Mouse (Mus musculus) CH12.LX (cell line): ENCODE measurements at regions not wholly inside any gene's neighbourhood (a gene's known extent, or its start where the extent isn't known, plus 50 kb on each side); places are given as distances from the start of the nearest gene placed in this dataset.

Experiments used
- DNase-seq: peaks from one replicate; pipeline ENCODE4 v3.0.0-alpha.2; 2013; ENCODE audit errors: extremely low read depth
- H3K27ac ChIP-seq: 2 replicates; pipeline ENCODE4 v1.5.1; 2012; ENCODE audit warnings: low read depth, mild to moderate bottlenecking, control low read depth, moderate library complexity; ENCODE audit not compliant: insufficient read depth
- H3K27me3 ChIP-seq: replicated peaks from 2 replicates; pipeline ENCODE3; 2012; ENCODE audit warnings: inconsistent platforms
- H3K36me3 ChIP-seq, 2 experiments: replicated peaks in 1 of 2; 2 replicates each; pipeline versions ENCODE3 to v1.6.1; 2012; ENCODE audit warnings: inconsistent platforms in 1 of 2, low read length in 1 of 2, mild to moderate bottlenecking in 1 of 2, mixed read lengths in 1 of 2, moderate library complexity in 1 of 2; ENCODE audit not compliant: control insufficient read depth in 1 of 2, insufficient read depth in 1 of 2
- H3K4me1 ChIP-seq, 2 experiments: 2 replicates each; pipeline ENCODE4 v1.6.1; 2012; ENCODE audit warnings: inconsistent platforms in 1 of 2, moderate library complexity in 1 of 2; ENCODE audit not compliant: insufficient read depth in 2 of 2, control insufficient read depth in 1 of 2
- H3K4me2 ChIP-seq: 2 replicates; pipeline ENCODE4 v1.6.1; 2012; ENCODE audit warnings: low read depth, mild to moderate bottlenecking, control low read depth; ENCODE audit not compliant: poor library complexity, insufficient read depth, severe bottlenecking
- H3K4me3 ChIP-seq, 3 experiments: fragments of 150-350 bp in 1 of 3; sonication (generic) in 1 of 3; replicated peaks in 1 of 3; 2 replicates each; pipeline versions ENCODE3 to v1.5.1; 2011 to 2012; ENCODE audit warnings: low read depth in 2 of 3, low read length in 2 of 3, mild to moderate bottlenecking in 2 of 3, moderate library complexity in 2 of 3, control low read depth in 1 of 3, improper control_type of control experiment in 1 of 3, inconsistent platforms in 1 of 3, mixed read lengths in 1 of 3; ENCODE audit not compliant: poor library complexity in 1 of 3
- H3K79me2 ChIP-seq: replicated peaks from 2 replicates; pipeline ENCODE4 v1.6.1; 2012; ENCODE audit warnings: mild to moderate bottlenecking, moderate library complexity; ENCODE audit not compliant: control insufficient read depth, poor library complexity, insufficient read depth, severe bottlenecking; ENCODE audit errors: extremely low read depth
- H3K9ac ChIP-seq: 2 replicates; pipeline ENCODE4 v1.6.1; 2012; ENCODE audit warnings: low read depth, mild to moderate bottlenecking, control low read depth, moderate library complexity; ENCODE audit not compliant: insufficient read depth
- H3K9me3 ChIP-seq: replicated peaks from 2 replicates; pipeline ENCODE3; 2012; ENCODE audit warnings: low read length, inconsistent platforms, mixed read lengths
- CHD1 ChIP-seq: IDR thresholded peaks from 2 replicates; pipeline ENCODE4 v1.6.1; 2012; ENCODE audit warnings: low read depth, low read length, improper control_type of control experiment, inconsistent platforms
- CHD2 ChIP-seq: IDR thresholded peaks from 2 replicates; pipeline ENCODE4 v1.6.1; 2011; ENCODE audit warnings: low read length, improper control_type of control experiment
- CTCF ChIP-seq, 2 experiments: IDR thresholded peaks in 1 of 2; conservative IDR thresholded peaks in 1 of 2; 2 replicates each; pipeline ENCODE4 v1.5.1; 2011 to 2012; ENCODE audit warnings: low read depth in 2 of 2, low read length in 2 of 2, improper control_type of control experiment in 1 of 2, inconsistent platforms in 1 of 2, mild to moderate bottlenecking in 1 of 2, moderate library complexity in 1 of 2
- ELF1 ChIP-seq: IDR thresholded peaks from 2 replicates; pipeline ENCODE4 v1.6.1; 2014; ENCODE audit warnings: low read depth, mild to moderate bottlenecking, inconsistent platforms, low read length, improper control_type of control experiment
- EP300 ChIP-seq: IDR thresholded peaks from 2 replicates; pipeline ENCODE4 v1.6.1; 2011; ENCODE audit warnings: low read length, improper control_type of control experiment
- ETS1 ChIP-seq: conservative IDR thresholded peaks from 2 replicates; pipeline ENCODE4 v1.6.1; 2012; ENCODE audit warnings: low read depth, mild to moderate bottlenecking, inconsistent platforms, low read length, improper control_type of control experiment, moderate library complexity
- HCFC1 ChIP-seq: IDR thresholded peaks from 2 replicates; pipeline ENCODE4 v1.6.1; 2012; ENCODE audit warnings: low read depth, mild to moderate bottlenecking, inconsistent platforms, low read length, improper control_type of control experiment
- JUN ChIP-seq: IDR thresholded peaks from 2 replicates; pipeline ENCODE4 v1.6.1; 2011; ENCODE audit warnings: low read depth, mild to moderate bottlenecking, low read length, improper control_type of control experiment, moderate library complexity; ENCODE audit not compliant: insufficient read depth
- KAT2A ChIP-seq: IDR thresholded peaks from 2 replicates; pipeline ENCODE4 v1.6.1; 2012; ENCODE audit warnings: low read length, improper control_type of control experiment, inconsistent platforms; ENCODE audit not compliant: insufficient replicate concordance
- MAFK ChIP-seq: IDR thresholded peaks from 2 replicates; pipeline ENCODE4 v1.6.1; 2011; ENCODE audit warnings: low read length, improper control_type of control experiment; ENCODE audit not compliant: insufficient replicate concordance
- MAX ChIP-seq: IDR thresholded peaks from 2 replicates; pipeline ENCODE4 v1.6.1; 2011; ENCODE audit warnings: low read length, improper control_type of control experiment
- MEF2A ChIP-seq: IDR thresholded peaks from 2 replicates; pipeline ENCODE4 v1.6.1; 2014; ENCODE audit warnings: low read depth, mild to moderate bottlenecking, inconsistent platforms, low read length, improper control_type of control experiment, borderline replicate concordance
- MXI1 ChIP-seq: IDR thresholded peaks from 2 replicates; pipeline ENCODE4 v1.6.1; 2011; ENCODE audit warnings: mild to moderate bottlenecking, low read depth, low read length, improper control_type of control experiment
- MYC ChIP-seq: IDR thresholded peaks from 2 replicates; pipeline ENCODE4 v1.6.1; 2011; ENCODE audit warnings: low read depth, mild to moderate bottlenecking, improper control_type of control experiment, low read length
- NRF1 ChIP-seq: IDR thresholded peaks from 2 replicates; pipeline ENCODE4 v1.6.1; 2014; ENCODE audit warnings: low read depth, mild to moderate bottlenecking, inconsistent platforms, low read length, improper control_type of control experiment, moderate library complexity
- POLR2A ChIP-seq: IDR thresholded peaks from 2 replicates; pipeline ENCODE4 v1.6.1; 2011; ENCODE audit warnings: low read depth, mild to moderate bottlenecking, improper control_type of control experiment, low read length
- RCOR1 ChIP-seq: conservative IDR thresholded peaks from 2 replicates; pipeline ENCODE4 v1.6.1; 2012; ENCODE audit warnings: low read depth, mild to moderate bottlenecking, inconsistent platforms, low read length, improper control_type of control experiment
- SMC3 ChIP-seq: IDR thresholded peaks from 2 replicates; pipeline ENCODE4 v1.6.1; 2011; ENCODE audit warnings: low read depth, low read length, improper control_type of control experiment
- UBTF ChIP-seq: IDR thresholded peaks from 2 replicates; pipeline ENCODE4 v1.6.1; 2012; ENCODE audit warnings: low read depth, mild to moderate bottlenecking, inconsistent platforms, low read length, improper control_type of control experiment, moderate library complexity
- USF1 ChIP-seq: IDR thresholded peaks from 2 replicates; pipeline ENCODE4 v1.6.1; 2014; ENCODE audit warnings: low read depth, mild to moderate bottlenecking, inconsistent platforms, low read length, improper control_type of control experiment
- ZC3H11A ChIP-seq: IDR thresholded peaks from 2 replicates; pipeline ENCODE4 v1.6.1; 2012; ENCODE audit warnings: low read depth, mild to moderate bottlenecking, inconsistent platforms, low read length, improper control_type of control experiment
- ZKSCAN1 ChIP-seq: IDR thresholded peaks from 2 replicates; pipeline ENCODE4 v1.6.1; 2012; ENCODE audit warnings: low read depth, inconsistent platforms, low read length, improper control_type of control experiment, borderline replicate concordance
- ZNF384 ChIP-seq: IDR thresholded peaks from 2 replicates; pipeline ENCODE4 v1.6.1; 2012; ENCODE audit warnings: low read depth, low read length, improper control_type of control experiment, inconsistent platforms
- dilution Hi-C: fragments of 300-500 bp; cut with MboI; formaldehyde crosslinking; loops from 2 replicates; pipeline ENCODE4 v1.14.3; 2020; ENCODE audit warnings: low sequenced_read_pairs; ENCODE audit not compliant: extremely low pct_unique_long_range_greater_than_20kb, extremely low pct_ligation_motif_present
- in situ Hi-C: fragments of 300-500 bp; cut with MboI; formaldehyde crosslinking; loops from 3 replicates; pipeline ENCODE4 v1.14.3; 2019; ENCODE audit warnings: low sequenced_read_pairs, low pct_ligation_motif_present, low pct_unique_long_range_greater_than_20kb, mixed read lengths

DNA sequence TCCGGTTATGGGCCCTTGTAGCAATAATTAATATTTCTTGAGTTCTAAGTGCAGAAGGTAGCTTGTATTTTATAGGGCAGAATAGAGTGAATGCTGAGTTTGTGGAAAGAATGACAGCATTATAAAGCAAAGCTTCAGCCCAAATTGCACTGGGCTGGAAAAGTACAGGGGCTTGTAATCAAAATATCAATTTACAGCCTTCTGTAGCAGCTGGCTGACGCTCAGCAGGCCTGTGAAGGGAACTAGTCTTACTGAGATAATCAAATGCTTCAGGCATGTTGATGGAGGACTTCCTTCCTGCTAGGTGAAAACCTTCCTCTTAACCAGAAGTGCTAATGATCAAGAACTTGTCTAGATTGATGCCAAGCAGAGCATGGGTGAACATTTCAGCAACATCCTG lies 257.9 kb upstream of the Sdr16c6 start:
- Histone ChIP-seq H3K4me1 (0 out of 4 replicates have a peak, but pooled peaks cover 0 to 3% of the 10 kb centered on the region in 2 experiments), H3K4me3 (no peak overlapping the region), H3K9me3 (no peaks in the 10 kb centered on the region), H3K9ac (no peak overlapping the region), H3K27me3 (no peaks in the 10 kb centered on the region), H3K27ac (no peak overlapping the region)
- no peak for DNase-seq
- dilution Hi-C loops, result no loop called here
- in situ Hi-C loops, result no loop called here
- TF ChIP-seq EP300 (no peak), CHD2 (no peak), KAT2A (no peak), CTCF (conservative IDR thresholded peaks at IDR 0.05 in 1 of 2, IDR thresholded peaks at IDR 0.05 in 1 of 2; ENCODE audit: low read depth in 2 of 2, low read length in 2 of 2) (no peak), USF1 (no peak), MAFK (no peak), ETS1 (no peak), MAX (no peak), ELF1 (no peak), JUN (no peak), MEF2A (no peak), RCOR1 (no peak), ZKSCAN1 (no peak), ZNF384 (no peak), MYC (no peak), POLR2A (no peak), ZC3H11A (no peak), MXI1 (no peak), HCFC1 (no peak)
- TF ChIP-seq, all 38 proteins: peak for 0
- Histone ChIP-seq H3K36me3 (no peaks in the 10 kb centered on the region), H3K4me2 (no peak overlapping the region), H3K79me2 (no peaks in the 10 kb centered on the region)

DNA sequence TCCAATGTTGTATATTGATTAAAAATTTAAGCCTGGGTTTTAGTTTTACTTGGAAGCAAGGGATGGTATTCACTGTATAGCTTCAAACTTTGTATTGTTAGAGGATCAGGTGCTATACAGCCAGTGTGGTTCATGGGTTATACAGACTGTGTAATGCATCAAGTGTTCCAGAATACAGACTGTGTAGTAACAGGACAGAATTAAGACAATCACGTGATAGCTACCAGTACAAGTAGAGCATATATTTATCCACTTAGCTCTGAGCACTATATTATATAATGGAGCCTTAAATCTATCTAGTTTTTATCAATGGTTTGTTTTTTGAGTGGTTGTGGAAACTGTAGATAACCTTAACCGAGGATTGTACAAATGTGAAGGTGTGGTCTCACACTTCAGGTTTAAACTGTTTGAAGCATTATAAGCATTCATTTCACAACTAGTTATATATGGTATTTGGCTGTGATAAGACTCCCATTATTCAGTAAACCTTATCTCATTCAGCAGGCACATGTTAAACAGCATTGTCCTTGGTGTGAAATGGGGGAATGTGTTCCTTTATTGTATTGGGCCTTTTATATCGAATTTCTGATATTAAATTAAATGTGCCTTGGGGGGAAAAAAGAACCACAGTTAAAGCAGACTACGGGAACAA lies 256.3 kb upstream of the Sdr16c6 start:
- Histone ChIP-seq H3K9me3 (no peaks in the 10 kb centered on the region), H3K4me2 (no peak overlapping the region), H3K36me3 (no peaks in the 10 kb centered on the region), H3K27ac (no peak overlapping the region), H3K9ac (no peak overlapping the region), H3K27me3 (no peaks in the 10 kb centered on the region), H3K79me2 (no peaks in the 10 kb centered on the region)
- no peak for DNase-seq
- in situ Hi-C loops, result no loop called here
- TF ChIP-seq CTCF (conservative IDR thresholded peaks at IDR 0.05 in 1 of 2, IDR thresholded peaks at IDR 0.05 in 1 of 2; ENCODE audit: low read depth in 2 of 2, low read length in 2 of 2) (no peak), ZKSCAN1 (no peak), EP300 (no peak), NRF1 (no peak), UBTF (no peak), MXI1 (no peak), MAFK (no peak), SMC3 (no peak), POLR2A (no peak), CHD1 (no peak)
- TF ChIP-seq, all 38 proteins: peak for 0
- 0 out of 4 replicates have a peak, but pooled peaks cover 0 to 3% of the 10 kb centered on the region in 2 experiments for H3K4me1 ChIP-seq
- no peak overlapping the region for H3K4me3 ChIP-seq
- dilution Hi-C loops, result no loop called here
